Mouse (Mus musculus): ENCODE results near the gene Gm21863.
"Not testable (repeated sequence)": the region's sequence is repeated elsewhere in the genome, so short reads cannot be mapped to it uniquely, and the experiment has no call there.

The Gm21863 gene

GRCm38 (mm10) chr12:19953869-19954555 lies at the start of gene Gm21863:
Gene Gm21863 (plus strand): TSS chr12:19954505.
- DNase-seq = not testable (repeated sequence)

- DNase-seq = not testable (repeated sequence)
Measured at GRCm38 (mm10) chr12:19928049-19928448, 26.3 kb upstream of the Gm21863 start.

All from thymus, postnatal 25 days (tissue).